Mouse (Mus musculus): ENCODE results near the gene Atf7ip. TPM values are rescaled to one million over a fixed set of nuclear protein-coding genes. Genes with fewer than 3 reads are reported as not detected.

Gene Atf7ip
- polyA plus RNA-seq, 1 experiment from 2014 or later, result 37.8 TPM

DNA sequence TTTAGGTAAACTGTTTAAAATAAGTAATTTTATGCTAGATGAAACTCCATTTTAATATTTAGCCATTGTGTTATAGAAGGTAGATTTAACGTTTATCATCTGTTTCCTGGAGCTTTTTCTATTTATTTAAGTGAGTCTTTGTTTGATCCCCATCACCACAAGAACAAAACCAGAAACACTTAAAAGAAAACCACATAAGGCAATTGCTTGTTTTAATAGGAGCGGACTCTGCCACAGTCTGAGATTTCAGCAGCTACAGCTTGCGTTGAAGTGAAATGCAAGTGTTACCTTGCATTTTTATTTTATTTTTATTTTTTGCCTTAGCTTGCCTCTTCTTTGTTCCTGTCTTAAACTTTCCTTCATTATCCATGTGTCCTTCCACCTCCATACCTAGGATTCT lies 43.6 kb downstream of the Atf7ip start:
- peaks cover 48% of the 10 kb centered on the region for H3K4me1 ChIP-seq (replicated peaks)
- H3K9me3 ChIP-seq, result no peaks in the 10 kb centered on the region
- H3K9ac ChIP-seq, result no peak overlapping the region
- ATAC-seq (ENCODE audit: low read depth), result no peak
- no peak overlapping the region for H3K4me3 ChIP-seq
- no peak overlapping the region for H3K4me2 ChIP-seq
- H3K36me3 ChIP-seq, result no peaks in the 10 kb centered on the region
- H3K27me3 ChIP-seq, result no peaks in the 10 kb centered on the region
- 79% methylated on average over 3 of the region's 3 CpGs for WGBS
- H3K27ac ChIP-seq (replicated peaks), result peak overlapping the region; percentile 74

DNA sequence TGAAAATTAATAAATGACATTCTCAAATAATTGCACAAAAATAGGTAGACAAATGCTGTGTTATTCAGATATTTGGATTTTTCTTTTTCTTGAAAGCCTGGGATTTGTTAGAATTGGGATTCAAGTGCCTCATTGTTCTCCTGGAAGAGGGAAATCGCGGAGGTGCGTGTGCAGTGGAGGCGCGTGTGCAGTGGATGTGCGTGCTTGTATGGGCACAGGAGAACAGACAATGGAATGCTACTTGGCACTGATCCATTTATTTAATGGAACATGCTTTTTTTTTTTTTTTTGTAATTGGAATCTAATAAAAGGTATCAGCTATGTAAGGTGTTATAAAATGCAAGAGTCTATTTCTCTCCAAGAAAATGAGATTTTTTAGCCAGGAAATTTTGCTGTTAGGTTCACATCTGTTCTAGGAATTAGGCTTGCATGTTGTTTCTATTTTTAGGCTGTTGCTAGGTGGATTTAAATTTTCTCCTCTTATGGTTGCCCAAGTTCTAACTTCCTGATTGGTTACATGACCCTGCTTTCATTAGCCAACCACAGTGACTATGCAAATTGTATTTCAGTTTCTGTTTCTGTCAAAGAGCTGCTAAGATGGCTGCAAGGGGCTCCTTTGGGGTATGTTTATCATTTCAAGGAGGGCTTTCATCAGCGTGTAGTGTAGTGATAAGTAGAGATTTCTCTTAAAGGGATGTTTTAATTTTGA lies 44.8 kb downstream of the Atf7ip start:
- no peaks in the 10 kb centered on the region for H3K36me3 ChIP-seq
- no peaks in the 10 kb centered on the region for H3K27me3 ChIP-seq
- H3K27ac ChIP-seq (replicated peaks), result peak overlapping the region; percentile 89
- peak overlapping the region; percentile 24; the same call in 1 of the 2 replicates for H3K4me2 ChIP-seq
- no peak overlapping the region for H3K9ac ChIP-seq
- peak; percentile 25 for ATAC-seq (ENCODE audit: low read depth)
- no peak overlapping the region for H3K4me3 ChIP-seq
- no peaks in the 10 kb centered on the region for H3K9me3 ChIP-seq
- peaks cover 48% of the 10 kb centered on the region for H3K4me1 ChIP-seq (replicated peaks)
- 34% methylated on average over 7 of the region's 7 CpGs for WGBS

- Histone ChIP-seq H3K36me3 (no peaks in the 10 kb centered on the region), H3K27me3 (no peaks in the 10 kb centered on the region), H3K9me3 (no peaks in the 10 kb centered on the region), H3K4me2 (no peak overlapping the region), H3K27ac (replicated peaks) (peak overlapping the region; percentile 71), H3K9ac (no peak overlapping the region), H3K4me1 (replicated peaks) (peaks cover 43% of the 10 kb centered on the region), H3K4me3 (no peak overlapping the region)
- WGBS, result 80% methylated on average over 7 of the region's 7 CpGs
- no peak for ATAC-seq (ENCODE audit: low read depth)
Measured at GRCm38 (mm10) chr6:136551550-136552109, 45.7 kb downstream of the Atf7ip start.

GRCm38 (mm10) chr6:136553156-136553555 lies 47.2 kb downstream of the Atf7ip start:
- H3K4me1 ChIP-seq (replicated peaks), result peaks cover 41% of the 10 kb centered on the region
- ATAC-seq (ENCODE audit: low read depth), result no peak
- 77% methylated on average over 5 of the region's 5 CpGs for WGBS
- H3K36me3 ChIP-seq, result no peaks in the 10 kb centered on the region
- H3K9me3 ChIP-seq, result no peaks in the 10 kb centered on the region
- H3K4me2 ChIP-seq, result no peak overlapping the region
- H3K4me3 ChIP-seq, result no peak overlapping the region
- no peak overlapping the region for H3K9ac ChIP-seq
- peak overlapping the region; percentile 67 for H3K27ac ChIP-seq (replicated peaks)
- no peaks in the 10 kb centered on the region for H3K27me3 ChIP-seq

DNA sequence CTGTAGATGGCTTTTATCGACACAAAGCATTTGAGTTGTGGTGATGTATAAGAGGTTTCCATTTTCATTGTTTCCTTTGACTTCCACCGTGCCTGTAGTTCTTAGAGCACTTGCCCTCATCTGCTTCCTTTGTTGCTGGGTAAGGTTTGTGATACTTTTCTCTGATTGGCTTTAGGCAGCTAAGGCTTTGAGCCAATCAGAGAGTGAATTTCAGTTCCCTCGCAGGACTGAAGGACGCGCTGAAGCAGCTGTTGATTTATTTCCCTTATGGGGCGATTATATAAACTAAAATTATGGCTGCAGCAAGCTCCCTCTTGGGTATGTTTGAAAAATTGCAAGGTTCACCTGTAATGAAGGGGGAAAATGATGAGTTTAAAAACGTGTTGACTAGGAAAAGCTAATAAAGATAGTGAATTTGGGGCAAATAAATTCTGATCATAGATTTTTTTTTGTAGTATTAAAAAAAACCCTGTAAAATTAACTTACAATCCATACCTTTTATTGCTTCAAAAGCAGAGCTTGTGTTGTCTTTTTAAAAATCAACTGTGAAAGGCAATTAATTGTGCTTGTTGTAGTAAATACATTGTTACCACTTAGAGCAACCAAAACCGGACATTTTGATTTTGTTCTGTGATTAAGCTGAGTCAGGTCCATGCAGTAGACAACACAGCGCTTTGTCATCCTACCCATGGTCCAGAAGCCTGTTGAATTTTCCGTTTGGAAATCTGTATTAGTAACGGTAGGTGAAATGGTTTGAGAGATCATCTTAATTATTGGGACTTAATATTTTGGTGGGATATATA lies 48.0 kb downstream of the Atf7ip start:
- 30% methylated on average over 11 of the region's 11 CpGs for WGBS
- peak; percentile 84 for ATAC-seq (ENCODE audit: low read depth)
- Histone ChIP-seq H3K4me1 (replicated peaks) (peaks cover 41% of the 10 kb centered on the region), H3K4me2 (peak overlapping the region; percentile 28), H3K9me3 (no peaks in the 10 kb centered on the region), H3K36me3 (no peaks in the 10 kb centered on the region), H3K27me3 (no peaks in the 10 kb centered on the region), H3K27ac (replicated peaks) (peak overlapping the region; percentile 67), H3K4me3 (no peak overlapping the region), H3K9ac (no peak overlapping the region)

GRCm38 (mm10) chr6:136554774-136555522 lies 49.0 kb downstream of the Atf7ip start:
- WGBS, result 79% methylated on average over 7 of the region's 7 CpGs
- peaks cover 4% of the 10 kb centered on the region for H3K36me3 ChIP-seq
- peak overlapping the region; percentile 80 for H3K27ac ChIP-seq (replicated peaks)
- no peak overlapping the region for H3K4me3 ChIP-seq
- no peaks in the 10 kb centered on the region for H3K9me3 ChIP-seq
- no peaks in the 10 kb centered on the region for H3K27me3 ChIP-seq
- ATAC-seq (ENCODE audit: low read depth), result no peak
- H3K9ac ChIP-seq, result no peak overlapping the region
- no peak overlapping the region for H3K4me2 ChIP-seq
- H3K4me1 ChIP-seq (replicated peaks), result peaks cover 39% of the 10 kb centered on the region

DNA sequence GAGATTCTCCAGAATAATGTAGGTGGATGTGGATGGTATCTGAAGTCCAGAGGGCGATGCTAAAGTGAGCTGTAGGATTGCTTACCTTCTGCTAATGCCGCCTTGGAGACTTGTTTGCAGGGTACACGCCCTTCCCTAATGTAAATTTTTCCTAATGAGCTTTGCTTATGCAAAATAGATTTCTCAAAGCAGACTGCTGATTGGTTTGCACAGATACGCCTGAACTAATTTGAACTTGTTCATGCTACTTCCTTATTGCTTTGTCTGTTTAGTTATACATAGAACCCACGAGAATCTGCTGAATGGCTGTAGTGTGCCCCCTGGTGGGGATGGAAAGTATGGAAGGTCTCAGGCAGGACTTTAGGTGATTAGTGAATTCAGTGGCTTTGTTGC lies 49.6 kb downstream of the Atf7ip start:
- Histone ChIP-seq H3K27me3 (no peaks in the 10 kb centered on the region), H3K9me3 (no peaks in the 10 kb centered on the region), H3K36me3 (peaks cover 9% of the 10 kb centered on the region), H3K4me3 (no peak overlapping the region), H3K4me1 (replicated peaks) (peaks cover 36% of the 10 kb centered on the region), H3K27ac (replicated peaks) (peak overlapping the region; percentile 80), H3K4me2 (no peak overlapping the region), H3K9ac (no peak overlapping the region)
- ATAC-seq (ENCODE audit: low read depth), result 0 out of 2 replicates have a peak, but pooled peaks have one; percentile 4
- WGBS, result 46% methylated on average over 5 of the region's 5 CpGs

GRCm38 (mm10) chr6:136558288-136559005 lies 52.5 kb downstream of the Atf7ip start:
- 83% methylated on average over 8 of the region's 8 CpGs for WGBS
- no peak overlapping the region for H3K4me3 ChIP-seq
- no peak overlapping the region for H3K4me2 ChIP-seq
- H3K9me3 ChIP-seq, result 0 out of 2 replicates have a peak, but pooled peaks cover 3% of the 10 kb centered on the region
- H3K36me3 ChIP-seq, result peaks cover 37% of the 10 kb centered on the region
- H3K27ac ChIP-seq (replicated peaks), result peak overlapping the region; percentile 7; the same call in 1 of the 2 replicates
- no peaks in the 10 kb centered on the region for H3K27me3 ChIP-seq
- H3K9ac ChIP-seq, result no peak overlapping the region
- H3K4me1 ChIP-seq (replicated peaks), result peaks cover 26% of the 10 kb centered on the region
- no peak for ATAC-seq (ENCODE audit: low read depth)

DNA sequence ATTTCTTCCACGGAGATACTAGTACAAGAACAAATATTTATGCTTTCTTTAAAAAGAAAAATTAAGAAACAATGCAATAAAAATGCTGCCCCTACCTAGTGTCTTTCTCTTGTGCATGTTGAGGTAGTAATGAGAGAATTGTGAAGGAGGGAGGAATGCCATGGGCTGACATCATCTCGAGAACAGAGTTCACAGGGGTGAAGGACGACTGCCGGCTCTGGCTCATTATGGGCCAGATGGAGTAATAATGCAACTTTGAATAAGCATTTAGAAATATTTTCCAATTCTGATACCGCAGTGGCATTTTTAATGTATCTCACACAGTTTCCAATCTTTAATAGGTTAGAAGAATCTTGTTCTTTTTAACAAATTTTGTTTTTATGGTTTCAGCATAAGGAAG lies 60.0 kb downstream of the Atf7ip start:
- no peak for ATAC-seq (ENCODE audit: low read depth)

GRCm38 (mm10) chr6:136590739-136591138 lies 84.8 kb downstream of the Atf7ip start:
- WGBS, result 82% methylated on average over 4 of the region's 4 CpGs
- no peak for ATAC-seq (ENCODE audit: low read depth)
- no peak overlapping the region for H3K9ac ChIP-seq

More for the DNA sequence above, 60.0 kb downstream of the Atf7ip start:
- H3K9ac ChIP-seq, result no peak overlapping the region
- whole genome bisulfite sequencing, result 88% methylated on average over 5 of the region's 5 CpGs
- peaks cover 83% of the 10 kb centered on the region for H3K36me3 ChIP-seq
- peaks cover 6% of the 10 kb centered on the region; the same call in 1 of the 2 replicates for H3K9me3 ChIP-seq
- no peak overlapping the region for H3K4me3 ChIP-seq
- no peak overlapping the region for H3K4me2 ChIP-seq
- H3K4me1 ChIP-seq (replicated peaks), result no peaks in the 10 kb centered on the region
- no peaks in the 10 kb centered on the region for H3K27me3 ChIP-seq
- H3K27ac ChIP-seq (replicated peaks), result no peak overlapping the region

GRCm38 (mm10) chr6:136594541-136594940 lies 88.6 kb downstream of the Atf7ip start:
- no peak overlapping the region for H3K27ac ChIP-seq (replicated peaks)
- no peak for ATAC-seq (ENCODE audit: low read depth)
- H3K27me3 ChIP-seq, result no peaks in the 10 kb centered on the region
- no peak overlapping the region for H3K4me2 ChIP-seq
- no peak overlapping the region for H3K9ac ChIP-seq
- 0 out of 2 replicates have a peak, but pooled peaks cover 3% of the 10 kb centered on the region for H3K4me1 ChIP-seq (replicated peaks)
- no peaks in the 10 kb centered on the region for H3K9me3 ChIP-seq
- no peak overlapping the region for H3K4me3 ChIP-seq
- 86% methylated on average over 4 of the region's 4 CpGs for WGBS
- H3K36me3 ChIP-seq, result peaks cover 62% of the 10 kb centered on the region

More at GRCm38 (mm10) chr6:136590739-136591138, 84.8 kb downstream of the Atf7ip start:
- H3K4me2 ChIP-seq, result no peak overlapping the region
- 0 out of 2 replicates have a peak, but pooled peaks cover 3% of the 10 kb centered on the region for H3K4me1 ChIP-seq (replicated peaks)
- no peaks in the 10 kb centered on the region for H3K27me3 ChIP-seq
- H3K36me3 ChIP-seq, result peaks cover 65% of the 10 kb centered on the region
- no peak overlapping the region for H3K4me3 ChIP-seq
- H3K27ac ChIP-seq (replicated peaks), result no peak overlapping the region
- H3K9me3 ChIP-seq, result no peaks in the 10 kb centered on the region
